Mouse (Mus musculus): Measurements from ENCODE around the gene BC049352. TPM values are rescaled to one million over a fixed set of nuclear protein-coding genes. Genes with fewer than 3 reads are reported as not detected.
A peak's percentile ranks its signal among the peaks of the same experiment; 100 is the strongest.

Gene BC049352
- total and polyA plus RNA-seq, 3 experiments = not detected

DNA sequence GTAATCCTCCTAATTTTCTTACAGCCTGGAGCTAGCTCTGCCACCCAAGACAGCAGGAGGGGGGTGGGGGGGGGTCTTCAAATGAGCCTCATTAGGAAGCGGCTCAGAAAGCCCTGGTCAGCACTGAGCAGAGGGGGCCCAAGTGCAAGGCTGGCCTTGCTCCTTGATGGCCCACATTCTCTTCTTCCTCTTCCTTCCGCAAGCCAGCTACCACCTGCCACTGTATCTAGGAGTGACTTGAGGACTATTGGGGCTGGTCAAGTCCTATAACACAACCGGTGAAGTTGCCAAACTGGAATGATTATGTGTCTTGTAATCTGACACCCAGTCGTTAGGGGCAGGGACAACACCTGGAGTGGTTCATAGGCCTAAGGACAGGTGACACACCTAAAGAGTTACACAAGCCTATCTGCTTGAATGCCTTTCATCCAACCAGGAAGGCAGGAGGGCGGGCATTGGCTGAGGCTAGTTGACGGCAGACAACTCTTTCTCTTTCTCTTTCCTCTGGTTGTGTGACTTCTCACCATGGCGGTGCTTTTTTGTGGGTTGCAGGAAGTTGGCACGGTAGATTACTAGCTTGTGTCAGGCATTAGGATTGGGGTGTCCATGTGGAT is 22.1 kb downstream of the BC049352 start, which contains the start of gene Tmprss4:
TSS of gene Tmprss4 (minus strand) at position 296 of the 614 bp plus-strand sequence.
- Histone ChIP-seq H3K9ac (ENCODE audit: control insufficient read depth, low read depth, low read length, poor library complexity, severe bottlenecking) (no peak within 1 kb of the TSS), H3K36me3 (ENCODE audit: control insufficient read depth in 1 of 2, insufficient read depth in 2 of 2, low read length in 2 of 2) (peaks cover 0 to 22% of the 10 kb centered on the region in 2 experiments; a peak in 2 of 4 replicates), H3K27me3 (ENCODE audit: control insufficient read depth in 1 of 2, insufficient read depth in 2 of 2, low read length in 2 of 2) (no peaks in the 10 kb centered on the region), H3K9me3 (replicated peaks; ENCODE audit: insufficient read depth, low read length) (no peaks in the 10 kb centered on the region), H3K4me3 (ENCODE audit: control insufficient read depth in 1 of 2, insufficient read depth in 1 of 2, low read depth in 2 of 2, low read length in 2 of 2) (no peak within 1 kb of the TSS), H3K79me2 (ENCODE audit: control insufficient read depth, insufficient read depth, low read length, poor library complexity) (no peaks in the 10 kb centered on the region), H3K27ac (ENCODE audit: control insufficient read depth, low read depth, low read length) (no peak within 1 kb of the TSS), H3K4me1 (ENCODE audit: control insufficient read depth in 1 of 2, insufficient read depth in 2 of 2, low read length in 2 of 2) (peaks cover 22 to 31% of the 10 kb centered on the region in 2 experiments)
- no peak for DNase-seq (ENCODE audit: low read depth, low spot score)
- TF ChIP-seq EP300 (IDR thresholded peaks at IDR 0.05; ENCODE audit: low read depth in 1 of 2, low read length in 2 of 2) (no peak), NELFE (IDR thresholded peaks at IDR 0.05; ENCODE audit: low read depth, low read length) (no peak), MAFK (IDR thresholded peaks at IDR 0.05; ENCODE audit: borderline replicate concordance, low read depth, low read length) (no peak), POLR2AphosphoS2 (IDR thresholded peaks at IDR 0.05; ENCODE audit: low read length) (no peak), CHD1 (IDR thresholded peaks at IDR 0.05; ENCODE audit: low read depth, low read length) (no peak), BHLHE40 (IDR thresholded peaks at IDR 0.05; ENCODE audit: borderline replicate concordance, low read depth, low read length) (no peak), TCF12 (IDR thresholded peaks at IDR 0.05; ENCODE audit: low read depth, low read length) (no peak), GABPA (IDR thresholded peaks at IDR 0.05; ENCODE audit: low read depth, low read length) (no peak), E2F4 (IDR thresholded peaks at IDR 0.05; ENCODE audit: borderline replicate concordance, low read depth, low read length) (no peak), SMC3 (IDR thresholded peaks at IDR 0.05; ENCODE audit: low read depth, low read length) (no peak), POLR2AphosphoS5 (IDR thresholded peaks at IDR 0.05; ENCODE audit: borderline replicate concordance, low read depth, low read length) (no peak), POLR2A (IDR thresholded peaks at IDR 0.05; ENCODE audit: control insufficient read depth in 1 of 2, insufficient read depth in 1 of 2, low read depth in 1 of 2, low read length in 2 of 2, poor library complexity in 1 of 2) (no peak), JUND (IDR thresholded peaks at IDR 0.05; ENCODE audit: low read depth, low read length) (no peak), MXI1 (IDR thresholded peaks at IDR 0.05; ENCODE audit: low read depth, low read length) (no peak), MEF2A (IDR thresholded peaks at IDR 0.05; ENCODE audit: extremely low read depth, insufficient replicate concordance, low read depth, low read length, poor library complexity, severe bottlenecking) (no peak), ZNF384 (IDR thresholded peaks at IDR 0.05; ENCODE audit: low read depth, low read length) (no peak), SIN3A (IDR thresholded peaks at IDR 0.05; ENCODE audit: low read length) (no peak), MYB (IDR thresholded peaks at IDR 0.05; ENCODE audit: low read depth, low read length) (no peak), TBP (IDR thresholded peaks at IDR 0.05; ENCODE audit: low read depth, low read length) (no peak), MYC (IDR thresholded peaks at IDR 0.05; ENCODE audit: low read depth, low read length) (no peak)

DNA sequence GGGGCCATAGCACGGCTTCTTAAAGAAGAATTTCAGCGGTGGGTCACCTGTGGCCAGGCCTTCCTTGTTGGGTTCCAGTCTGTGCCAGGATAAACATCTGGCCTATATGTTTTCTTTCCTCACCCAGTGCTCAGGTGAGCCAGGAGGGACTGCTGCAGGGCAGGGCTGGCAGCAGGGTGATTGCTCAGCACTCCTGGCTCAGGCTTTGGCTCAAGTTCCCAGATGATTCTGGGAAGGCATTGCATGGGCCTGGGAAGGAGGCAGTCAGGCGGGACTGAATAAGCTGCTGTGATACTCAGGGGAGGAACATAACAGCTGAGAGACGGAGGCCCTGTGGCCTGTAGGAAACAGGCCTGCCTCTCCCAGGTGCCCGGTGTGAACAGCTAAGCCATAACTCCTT is 23.3 kb downstream of the BC049352 start:
- H3K36me3 ChIP-seq (ENCODE audit: control insufficient read depth in 1 of 2, insufficient read depth in 2 of 2, low read length in 2 of 2) = peaks cover 0 to 26% of the 10 kb centered on the region in 2 experiments; a peak in 2 of 4 replicates
- H3K4me3 ChIP-seq (ENCODE audit: control insufficient read depth in 1 of 2, insufficient read depth in 1 of 2, low read depth in 2 of 2, low read length in 2 of 2) = no peak overlapping the region
- H3K9me3 ChIP-seq (replicated peaks; ENCODE audit: insufficient read depth, low read length) = no peaks in the 10 kb centered on the region
- no peaks in the 10 kb centered on the region for H3K79me2 ChIP-seq (ENCODE audit: control insufficient read depth, insufficient read depth, low read length, poor library complexity)
- H3K27ac ChIP-seq (ENCODE audit: control insufficient read depth, low read depth, low read length) = peak overlapping the region; percentile 1; the same call in 1 of the 2 replicates
- H3K4me1 ChIP-seq (ENCODE audit: control insufficient read depth in 1 of 2, insufficient read depth in 2 of 2, low read length in 2 of 2) = peaks cover 25 to 38% of the 10 kb centered on the region in 2 experiments
- no peak for DNase-seq (ENCODE audit: low read depth, low spot score)
- H3K27me3 ChIP-seq (ENCODE audit: control insufficient read depth in 1 of 2, insufficient read depth in 2 of 2, low read length in 2 of 2) = no peaks in the 10 kb centered on the region
- no peak overlapping the region for H3K9ac ChIP-seq (ENCODE audit: control insufficient read depth, low read depth, low read length, poor library complexity, severe bottlenecking)
- TF ChIP-seq GATA1 (IDR thresholded peaks at IDR 0.05; ENCODE audit: low read depth, low read length) = no peak
- TF ChIP-seq RCOR1 (IDR thresholded peaks at IDR 0.05; ENCODE audit: low read depth, low read length) = no peak
- no peak for TF ChIP-seq MXI1 (IDR thresholded peaks at IDR 0.05; ENCODE audit: low read depth, low read length)
- no peak for TF ChIP-seq RAD21 (IDR thresholded peaks at IDR 0.05; ENCODE audit: low read depth, low read length)
- TF ChIP-seq GABPA (IDR thresholded peaks at IDR 0.05; ENCODE audit: low read depth, low read length) = no peak
- TF ChIP-seq MAZ (IDR thresholded peaks at IDR 0.05; ENCODE audit: low read depth, low read length) = no peak
- TF ChIP-seq MAFK (IDR thresholded peaks at IDR 0.05; ENCODE audit: borderline replicate concordance, low read depth, low read length) = no peak
- TF ChIP-seq MYB (IDR thresholded peaks at IDR 0.05; ENCODE audit: low read depth, low read length) = no peak
- no peak for TF ChIP-seq POLR2AphosphoS5 (IDR thresholded peaks at IDR 0.05; ENCODE audit: borderline replicate concordance, low read depth, low read length)
- TF ChIP-seq ZMIZ1 (IDR thresholded peaks at IDR 0.05; ENCODE audit: low read depth, low read length) = no peak
- TF ChIP-seq CHD2 (IDR thresholded peaks at IDR 0.05; ENCODE audit: low read length) = no peak
- no peak for TF ChIP-seq JUND (IDR thresholded peaks at IDR 0.05; ENCODE audit: low read depth, low read length)
- no peak for TF ChIP-seq E2F4 (IDR thresholded peaks at IDR 0.05; ENCODE audit: borderline replicate concordance, low read depth, low read length)
- TF ChIP-seq BHLHE40 (IDR thresholded peaks at IDR 0.05; ENCODE audit: borderline replicate concordance, low read depth, low read length) = no peak
- no peak for TF ChIP-seq EP300 (IDR thresholded peaks at IDR 0.05; ENCODE audit: low read depth in 1 of 2, low read length in 2 of 2)
